Mouse (Mus musculus) CH12.LX (cell line): ENCODE results near the gene Prss57. TPM values are rescaled to one million over a fixed set of nuclear protein-coding genes. Genes with fewer than 3 reads are reported as not detected.

Source experiments
- DNase-seq: peaks from one replicate; pipeline ENCODE4 v3.0.0-alpha.2; 2013; ENCODE audit errors: extremely low read depth
- H3K27ac ChIP-seq: 2 replicates; pipeline ENCODE4 v1.5.1; 2012; ENCODE audit warnings: low read depth, mild to moderate bottlenecking, control low read depth, moderate library complexity; ENCODE audit not compliant: insufficient read depth
- H3K27me3 ChIP-seq: replicated peaks from 2 replicates; pipeline ENCODE3; 2012; ENCODE audit warnings: inconsistent platforms
- H3K36me3 ChIP-seq, 2 experiments: replicated peaks in 1 of 2; 2 replicates each; pipeline versions ENCODE3 to v1.6.1; 2012; ENCODE audit warnings: inconsistent platforms in 1 of 2, low read length in 1 of 2, mild to moderate bottlenecking in 1 of 2, mixed read lengths in 1 of 2, moderate library complexity in 1 of 2; ENCODE audit not compliant: control insufficient read depth in 1 of 2, insufficient read depth in 1 of 2
- H3K4me1 ChIP-seq, 2 experiments: 2 replicates each; pipeline ENCODE4 v1.6.1; 2012; ENCODE audit warnings: inconsistent platforms in 1 of 2, moderate library complexity in 1 of 2; ENCODE audit not compliant: insufficient read depth in 2 of 2, control insufficient read depth in 1 of 2
- H3K4me2 ChIP-seq: 2 replicates; pipeline ENCODE4 v1.6.1; 2012; ENCODE audit warnings: low read depth, mild to moderate bottlenecking, control low read depth; ENCODE audit not compliant: poor library complexity, insufficient read depth, severe bottlenecking
- H3K4me3 ChIP-seq, 3 experiments: fragments of 150-350 bp in 1 of 3; sonication (generic) in 1 of 3; replicated peaks in 1 of 3; 2 replicates each; pipeline versions ENCODE3 to v1.5.1; 2011 to 2012; ENCODE audit warnings: low read depth in 2 of 3, low read length in 2 of 3, mild to moderate bottlenecking in 2 of 3, moderate library complexity in 2 of 3, control low read depth in 1 of 3, improper control_type of control experiment in 1 of 3, inconsistent platforms in 1 of 3, mixed read lengths in 1 of 3; ENCODE audit not compliant: poor library complexity in 1 of 3
- H3K79me2 ChIP-seq: replicated peaks from 2 replicates; pipeline ENCODE4 v1.6.1; 2012; ENCODE audit warnings: mild to moderate bottlenecking, moderate library complexity; ENCODE audit not compliant: control insufficient read depth, poor library complexity, insufficient read depth, severe bottlenecking; ENCODE audit errors: extremely low read depth
- H3K9ac ChIP-seq: 2 replicates; pipeline ENCODE4 v1.6.1; 2012; ENCODE audit warnings: low read depth, mild to moderate bottlenecking, control low read depth, moderate library complexity; ENCODE audit not compliant: insufficient read depth
- H3K9me3 ChIP-seq: replicated peaks from 2 replicates; pipeline ENCODE3; 2012; ENCODE audit warnings: low read length, inconsistent platforms, mixed read lengths
- CHD2 ChIP-seq: IDR thresholded peaks from 2 replicates; pipeline ENCODE4 v1.6.1; 2011; ENCODE audit warnings: low read length, improper control_type of control experiment
- CTCF ChIP-seq, 2 experiments: IDR thresholded peaks in 1 of 2; conservative IDR thresholded peaks in 1 of 2; 2 replicates each; pipeline ENCODE4 v1.5.1; 2011 to 2012; ENCODE audit warnings: low read depth in 2 of 2, low read length in 2 of 2, improper control_type of control experiment in 1 of 2, inconsistent platforms in 1 of 2, mild to moderate bottlenecking in 1 of 2, moderate library complexity in 1 of 2
- ETS1 ChIP-seq: conservative IDR thresholded peaks from 2 replicates; pipeline ENCODE4 v1.6.1; 2012; ENCODE audit warnings: low read depth, mild to moderate bottlenecking, inconsistent platforms, low read length, improper control_type of control experiment, moderate library complexity
- GABPA ChIP-seq: IDR thresholded peaks from 2 replicates; pipeline ENCODE4 v1.6.1; 2012; ENCODE audit warnings: low read depth, low read length, improper control_type of control experiment, inconsistent platforms; ENCODE audit not compliant: insufficient replicate concordance
- JUN ChIP-seq: IDR thresholded peaks from 2 replicates; pipeline ENCODE4 v1.6.1; 2011; ENCODE audit warnings: low read depth, mild to moderate bottlenecking, low read length, improper control_type of control experiment, moderate library complexity; ENCODE audit not compliant: insufficient read depth
- MAFK ChIP-seq: IDR thresholded peaks from 2 replicates; pipeline ENCODE4 v1.6.1; 2011; ENCODE audit warnings: low read length, improper control_type of control experiment; ENCODE audit not compliant: insufficient replicate concordance
- MAZ ChIP-seq: IDR thresholded peaks from 2 replicates; pipeline ENCODE4 v1.6.1; 2012; ENCODE audit warnings: low read depth, mild to moderate bottlenecking, inconsistent platforms, low read length, improper control_type of control experiment, moderate library complexity
- MEF2A ChIP-seq: IDR thresholded peaks from 2 replicates; pipeline ENCODE4 v1.6.1; 2014; ENCODE audit warnings: low read depth, mild to moderate bottlenecking, inconsistent platforms, low read length, improper control_type of control experiment, borderline replicate concordance
- MXI1 ChIP-seq: IDR thresholded peaks from 2 replicates; pipeline ENCODE4 v1.6.1; 2011; ENCODE audit warnings: mild to moderate bottlenecking, low read depth, low read length, improper control_type of control experiment
- MYC ChIP-seq: IDR thresholded peaks from 2 replicates; pipeline ENCODE4 v1.6.1; 2011; ENCODE audit warnings: low read depth, mild to moderate bottlenecking, improper control_type of control experiment, low read length
- NELFE ChIP-seq: IDR thresholded peaks from 2 replicates; pipeline ENCODE4 v1.6.1; 2011; ENCODE audit warnings: low read depth, low read length, improper control_type of control experiment
- NRF1 ChIP-seq: IDR thresholded peaks from 2 replicates; pipeline ENCODE4 v1.6.1; 2014; ENCODE audit warnings: low read depth, mild to moderate bottlenecking, inconsistent platforms, low read length, improper control_type of control experiment, moderate library complexity
- PAX5 ChIP-seq: IDR thresholded peaks from 2 replicates; pipeline ENCODE4 v1.6.1; 2012; ENCODE audit warnings: low read length, inconsistent platforms, mixed read lengths
- POLR2A ChIP-seq: IDR thresholded peaks from 2 replicates; pipeline ENCODE4 v1.6.1; 2011; ENCODE audit warnings: low read depth, mild to moderate bottlenecking, improper control_type of control experiment, low read length
- POLR2AphosphoS2 ChIP-seq: IDR thresholded peaks from 2 replicates; pipeline ENCODE4 v1.6.1; 2011; ENCODE audit warnings: low read depth, low read length, improper control_type of control experiment
- SIN3A ChIP-seq: IDR thresholded peaks from 2 replicates; pipeline ENCODE4 v1.6.1; 2012; ENCODE audit warnings: low read length, improper control_type of control experiment, inconsistent platforms
- SMC3 ChIP-seq: IDR thresholded peaks from 2 replicates; pipeline ENCODE4 v1.6.1; 2011; ENCODE audit warnings: low read depth, low read length, improper control_type of control experiment
- TCF12 ChIP-seq: IDR thresholded peaks from 2 replicates; pipeline ENCODE4 v1.6.1; 2014; ENCODE audit warnings: low read depth, mild to moderate bottlenecking, inconsistent platforms, low read length, improper control_type of control experiment
- UBTF ChIP-seq: IDR thresholded peaks from 2 replicates; pipeline ENCODE4 v1.6.1; 2012; ENCODE audit warnings: low read depth, mild to moderate bottlenecking, inconsistent platforms, low read length, improper control_type of control experiment, moderate library complexity
- ZC3H11A ChIP-seq: IDR thresholded peaks from 2 replicates; pipeline ENCODE4 v1.6.1; 2012; ENCODE audit warnings: low read depth, mild to moderate bottlenecking, inconsistent platforms, low read length, improper control_type of control experiment
- ZMIZ1 ChIP-seq: IDR thresholded peaks from 2 replicates; pipeline ENCODE4 v1.6.1; 2012; ENCODE audit warnings: low read depth, mild to moderate bottlenecking, inconsistent platforms, low read length, improper control_type of control experiment
- dilution Hi-C: fragments of 300-500 bp; cut with MboI; formaldehyde crosslinking; loops from 2 replicates; pipeline ENCODE4 v1.14.3; 2020; ENCODE audit warnings: low sequenced_read_pairs; ENCODE audit not compliant: extremely low pct_unique_long_range_greater_than_20kb, extremely low pct_ligation_motif_present
- in situ Hi-C: fragments of 300-500 bp; cut with MboI; formaldehyde crosslinking; loops from 3 replicates; pipeline ENCODE4 v1.14.3; 2019; ENCODE audit warnings: low sequenced_read_pairs, low pct_ligation_motif_present, low pct_unique_long_range_greater_than_20kb, mixed read lengths
- polyA plus RNA-seq: library from polyadenylated mRNA; unstranded; fragments of >175 nt; gene quantifications from 2 replicates; pipeline ENCODE4 v1.2.1, GENCODE M21; 2012; ENCODE audit warnings: low read depth; ENCODE audit not compliant: insufficient read length
- total RNA-seq, 2 experiments: library from RNA; depleted of rRNA; stranded (reverse); fragments of 300-350 nt in 1 of 2; fragments of >200 nt in 1 of 2; gene quantifications; 2 replicates each; pipeline ENCODE4 v1.2.3; 2012 to 2014

Prss57 gene
- total and polyA plus RNA-seq, 3 experiments, result 0.08 TPM; not detected in 2

DNA sequence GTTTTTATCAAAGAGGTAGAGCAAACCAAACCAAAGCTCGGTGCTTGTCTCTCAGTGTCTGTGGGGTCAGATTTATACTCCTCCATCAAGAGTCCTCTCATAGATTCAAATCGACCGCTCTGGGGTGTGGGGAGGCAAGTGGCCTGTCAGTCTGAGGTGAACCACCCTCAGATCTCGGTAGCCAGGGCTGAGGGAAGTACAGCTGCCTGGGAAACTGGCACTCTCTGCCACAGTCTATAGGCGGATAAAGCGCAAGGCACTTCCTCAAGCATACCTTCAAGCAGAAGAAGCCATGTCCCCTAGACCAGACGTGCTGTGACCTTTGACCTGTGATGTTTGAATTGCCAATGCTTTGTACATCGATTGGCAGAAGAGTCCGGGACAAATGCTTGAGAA, 42.0 kb upstream of the Prss57 start:
- Histone ChIP-seq H3K4me1 (no peaks in the 10 kb centered on the region), H3K9ac (no peak overlapping the region), H3K27ac (no peak overlapping the region), H3K36me3 (no peaks in the 10 kb centered on the region), H3K27me3 (peaks cover 42% of the 10 kb centered on the region), H3K79me2 (no peaks in the 10 kb centered on the region), H3K9me3 (peaks cover 5% of the 10 kb centered on the region), H3K4me2 (no peak overlapping the region), H3K4me3 (no peak overlapping the region)
- dilution Hi-C loops (no loop called here), in situ Hi-C loops (loop anchor here (5.0 kb wide), 1 partner anchor 90 kb away; the partner anchor contains the start of gene R3hdm4)
- no peak for DNase-seq
- no peak for TF ChIP-seq CHD2
- TF ChIP-seq GABPA, result no peak
- TF ChIP-seq SIN3A, result no peak
- no peak for TF ChIP-seq POLR2AphosphoS2

DNA sequence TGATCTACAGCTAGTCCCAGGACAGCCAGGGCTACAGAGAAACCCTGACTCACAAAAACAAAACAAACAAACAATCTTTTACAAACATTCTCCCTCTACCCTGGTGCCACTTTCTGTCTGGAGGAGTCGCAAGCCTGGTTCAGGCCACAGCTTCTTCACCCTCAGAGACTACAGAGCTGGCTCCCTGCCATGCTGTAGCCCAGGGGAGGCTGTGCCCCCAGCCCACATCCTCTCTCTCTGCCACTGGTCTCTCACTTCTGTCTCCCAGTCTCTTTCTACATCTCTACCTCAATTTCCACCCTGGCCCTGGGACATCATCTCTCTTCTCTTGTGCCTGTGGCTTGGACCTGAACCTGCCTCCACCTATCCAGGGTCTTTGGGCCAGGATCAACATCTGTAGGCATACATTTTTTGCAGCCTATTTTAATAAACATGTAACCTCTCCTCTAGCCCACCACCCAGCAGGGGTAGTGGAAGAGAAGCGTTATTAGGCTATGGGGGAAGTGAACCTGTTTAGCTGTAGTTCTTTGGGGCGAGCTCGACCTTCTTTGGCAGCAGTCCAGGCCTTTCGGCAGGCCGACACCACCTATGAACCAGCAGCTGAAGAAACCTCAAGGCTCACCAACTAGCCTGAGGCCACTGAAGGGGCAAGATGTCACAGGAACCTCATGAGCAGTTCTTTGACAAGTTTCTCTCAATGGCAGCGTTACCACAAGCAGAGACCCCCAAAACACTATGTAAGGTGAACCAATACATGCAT, 41.4 kb upstream of the Prss57 start:
- no peak overlapping the region for H3K9ac ChIP-seq
- DNase-seq, result no peak
- TF ChIP-seq ZC3H11A, result no peak
- TF ChIP-seq TCF12, result no peak
- no peak for TF ChIP-seq MAFK
- dilution Hi-C loops, result no loop called here
- H3K4me3 ChIP-seq, result no peak overlapping the region
- in situ Hi-C loops, result loop anchor here (5.0 kb wide), 1 partner anchor 90 kb away; the partner anchor contains the start of gene R3hdm4
- H3K4me1 ChIP-seq, result no peaks in the 10 kb centered on the region
- H3K9me3 ChIP-seq, result peaks cover 5% of the 10 kb centered on the region
- H3K79me2 ChIP-seq, result no peaks in the 10 kb centered on the region
- no peak overlapping the region for H3K27ac ChIP-seq
- no peaks in the 10 kb centered on the region for H3K36me3 ChIP-seq
- peaks cover 48% of the 10 kb centered on the region for H3K27me3 ChIP-seq
- no peak overlapping the region for H3K4me2 ChIP-seq

DNA sequence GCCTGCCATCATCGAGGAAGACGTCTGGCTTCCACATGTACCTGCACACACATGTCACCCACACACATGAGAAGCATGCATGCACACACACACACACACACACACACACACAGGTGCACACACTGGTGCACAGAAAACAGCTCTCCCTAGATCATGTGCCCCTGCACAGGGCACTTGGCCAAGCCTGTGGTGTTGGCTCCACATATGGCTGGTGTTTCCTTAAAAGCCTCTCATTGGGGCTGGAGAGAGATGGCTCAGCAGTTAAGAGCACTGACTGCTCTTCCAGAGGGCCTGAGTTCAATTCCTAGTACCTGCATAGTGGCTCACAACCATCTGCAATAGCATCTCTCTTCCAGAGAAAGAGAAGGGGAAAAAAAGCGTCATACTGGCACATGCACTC, 40.8 kb upstream of the Prss57 start:
- dilution Hi-C loops, result no loop called here
- no peak overlapping the region for H3K4me2 ChIP-seq
- in situ Hi-C loops, result loop anchor here (5.0 kb wide), 1 partner anchor 91 kb away; the partner anchor contains the start of gene R3hdm4
- TF ChIP-seq MXI1, result no peak
- no peak for TF ChIP-seq MAFK
- TF ChIP-seq ZMIZ1, result no peak
- TF ChIP-seq JUN, result no peak
- no peak for TF ChIP-seq NRF1
- no peak for TF ChIP-seq PAX5
- TF ChIP-seq POLR2A, result no peak
- no peak for TF ChIP-seq SMC3
- no peak for TF ChIP-seq CHD2
- TF ChIP-seq ETS1, result no peak
- TF ChIP-seq ZC3H11A, result no peak
- TF ChIP-seq CTCF (conservative IDR thresholded peaks at IDR 0.05 in 1 of 2, IDR thresholded peaks at IDR 0.05 in 1 of 2; ENCODE audit: low read depth in 2 of 2, low read length in 2 of 2), result no peak
- TF ChIP-seq NELFE, result no peak
- no peak for TF ChIP-seq MYC
- TF ChIP-seq MAZ, result no peak
- no peak for TF ChIP-seq POLR2AphosphoS2
- no peak for TF ChIP-seq UBTF
- TF ChIP-seq MEF2A, result no peak
- H3K36me3 ChIP-seq, result no peaks in the 10 kb centered on the region
- peaks cover 54% of the 10 kb centered on the region for H3K27me3 ChIP-seq
- H3K79me2 ChIP-seq, result no peaks in the 10 kb centered on the region
- DNase-seq, result no peak
- no peak overlapping the region for H3K27ac ChIP-seq
- no peaks in the 10 kb centered on the region for H3K9me3 ChIP-seq
- no peaks in the 10 kb centered on the region for H3K4me1 ChIP-seq
- H3K9ac ChIP-seq, result no peak overlapping the region
- no peak overlapping the region for H3K4me3 ChIP-seq
